Mouse (Mus musculus): ENCODE measurements at regions not wholly inside any gene's neighbourhood (a gene's known extent, or its start where the extent isn't known, plus 50 kb on each side); places are given as distances from the start of the nearest gene placed in this dataset.
A peak's percentile ranks its signal among the peaks of the same experiment; 100 is the strongest.

DNA sequence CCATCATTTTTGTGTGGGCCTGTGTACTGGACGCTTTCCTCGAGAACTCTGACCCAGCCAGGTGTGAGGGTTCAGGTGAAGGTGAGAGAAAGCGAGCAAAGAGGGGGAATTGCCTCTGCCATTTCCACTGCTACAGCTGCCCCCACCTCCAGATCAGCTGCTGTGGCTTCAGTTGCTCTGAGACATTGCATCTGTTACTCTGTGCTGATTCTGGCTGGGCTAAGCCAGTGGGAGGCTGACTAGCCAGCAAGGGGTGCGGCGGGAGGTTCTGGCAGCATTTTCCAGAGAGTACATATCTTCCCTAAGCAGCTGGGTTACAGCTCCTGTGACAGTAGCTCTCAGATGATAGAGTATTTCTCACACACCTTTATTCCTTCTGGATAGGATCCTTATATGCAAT lies 712.7 kb upstream of the Cdh18 start:
- no peak for DNase-seq

- DNase-seq = no peak
Measured at GRCm38 (mm10) chr15:21858540-21858939, 690.3 kb upstream of the Cdh18 start.

GRCm38 (mm10) chr15:21885181-21885580 lies 663.6 kb upstream of the Cdh18 start:
- DNase-seq = peak; percentile 33
